Mouse (Mus musculus) MEL (cell line): Measurements from ENCODE around the gene N4bp2l2. TPM values are rescaled to one million over a fixed set of nuclear protein-coding genes. Genes with fewer than 3 reads are reported as not detected.

ENCODE experiments used
- DNase-seq: peaks from one replicate; pipeline ENCODE4 v3.0.0; 2011; ENCODE audit warnings: low read depth, low spot score
- H3K27ac ChIP-seq: 2 replicates; pipeline ENCODE4 v1.5.1; 2012; ENCODE audit warnings: low read depth, mild to moderate bottlenecking, control low read depth, low read length, moderate library complexity; ENCODE audit not compliant: control insufficient read depth
- H3K27me3 ChIP-seq, 2 experiments: fragments of 150-350 bp in 1 of 2; sonication (generic) in 1 of 2; 2 replicates each; pipeline ENCODE4 v1.6.1; 2012; ENCODE audit warnings: low read length in 2 of 2, mild to moderate bottlenecking in 2 of 2, improper control_type of control experiment in 1 of 2, moderate library complexity in 1 of 2; ENCODE audit not compliant: insufficient read depth in 2 of 2, control insufficient read depth in 1 of 2
- H3K36me3 ChIP-seq, 2 experiments: 2 replicates each; pipeline ENCODE4 v1.6.1; 2012 to 2014; ENCODE audit warnings: low read length in 2 of 2, improper control_type of control experiment in 1 of 2, inconsistent platforms in 1 of 2, mild to moderate bottlenecking in 1 of 2; ENCODE audit not compliant: insufficient read depth in 2 of 2, control insufficient read depth in 1 of 2
- H3K4me1 ChIP-seq, 2 experiments: fragments of 150-350 bp in 1 of 2; sonication (generic) in 1 of 2; 2 replicates each; pipeline ENCODE4 v1.6.1; 2012; ENCODE audit warnings: low read length in 2 of 2, improper control_type of control experiment in 1 of 2, mild to moderate bottlenecking in 1 of 2; ENCODE audit not compliant: insufficient read depth in 2 of 2, control insufficient read depth in 1 of 2
- H3K4me3 ChIP-seq, 2 experiments: fragments of 150-350 bp in 1 of 2; sonication (generic) in 1 of 2; 2 replicates each; pipeline ENCODE4 v1.5.1; 2012; ENCODE audit warnings: low read depth in 2 of 2, low read length in 2 of 2, mild to moderate bottlenecking in 2 of 2, moderate library complexity in 2 of 2, control low read depth in 1 of 2, improper control_type of control experiment in 1 of 2; ENCODE audit not compliant: control insufficient read depth in 1 of 2, insufficient read depth in 1 of 2
- H3K79me2 ChIP-seq: 2 replicates; pipeline ENCODE4 v1.6.1; 2012; ENCODE audit warnings: mild to moderate bottlenecking, low read length, moderate library complexity; ENCODE audit not compliant: control insufficient read depth, poor library complexity, insufficient read depth
- H3K9ac ChIP-seq: 2 replicates; pipeline ENCODE4 v1.6.1; 2012; ENCODE audit warnings: low read depth, mild to moderate bottlenecking, control low read depth, low read length, moderate library complexity; ENCODE audit not compliant: control insufficient read depth, poor library complexity, severe bottlenecking
- H3K9me3 ChIP-seq: fragments of 150-350 bp; sonication (generic); replicated peaks from 2 replicates; pipeline ENCODE4 v1.6.1; 2012; ENCODE audit warnings: mild to moderate bottlenecking, low read length, improper control_type of control experiment, moderate library complexity; ENCODE audit not compliant: insufficient read depth
- BHLHE40 ChIP-seq: IDR thresholded peaks from 2 replicates; pipeline ENCODE4 v1.6.1; 2012; ENCODE audit warnings: low read depth, mild to moderate bottlenecking, inconsistent platforms, low read length, improper control_type of control experiment, borderline replicate concordance
- CTCF ChIP-seq, 3 experiments: IDR thresholded peaks in 2 of 3; conservative IDR thresholded peaks in 1 of 3; 2 replicates each; pipeline ENCODE4 v1.5.1; 2011 to 2012; ENCODE audit warnings: low read length in 3 of 3, low read depth in 2 of 3, mild to moderate bottlenecking in 2 of 3, improper control_type of control experiment in 1 of 3, inconsistent platforms in 1 of 3, mixed read lengths in 1 of 3, moderate library complexity in 1 of 3; ENCODE audit not compliant: control insufficient read depth in 1 of 3, insufficient read depth in 1 of 3, poor library complexity in 1 of 3, severe bottlenecking in 1 of 3
- E2F4 ChIP-seq: IDR thresholded peaks from 2 replicates; pipeline ENCODE4 v1.6.1; 2011; ENCODE audit warnings: low read depth, low read length, improper control_type of control experiment, borderline replicate concordance
- EP300 ChIP-seq, 2 experiments: IDR thresholded peaks; 2 replicates each; pipeline ENCODE4 v1.6.1; 2011; ENCODE audit warnings: improper control_type of control experiment in 2 of 2, low read length in 2 of 2, low read depth in 1 of 2, mild to moderate bottlenecking in 1 of 2
- ETS1 ChIP-seq: IDR thresholded peaks from 2 replicates; pipeline ENCODE4 v1.6.1; 2012; ENCODE audit warnings: low read depth, mild to moderate bottlenecking, inconsistent platforms, low read length, improper control_type of control experiment, moderate library complexity
- GABPA ChIP-seq: IDR thresholded peaks from 2 replicates; pipeline ENCODE4 v1.6.1; 2012; ENCODE audit warnings: low read depth, mild to moderate bottlenecking, inconsistent platforms, low read length, improper control_type of control experiment, moderate library complexity
- HCFC1 ChIP-seq: IDR thresholded peaks from 2 replicates; pipeline ENCODE4 v1.6.1; 2012; ENCODE audit warnings: low read depth, mild to moderate bottlenecking, inconsistent platforms, low read length, improper control_type of control experiment, moderate library complexity
- JUND ChIP-seq: IDR thresholded peaks from 2 replicates; pipeline ENCODE4 v1.6.1; 2011; ENCODE audit warnings: low read depth, mild to moderate bottlenecking, improper control_type of control experiment, low read length
- KAT2A ChIP-seq: conservative IDR thresholded peaks from 2 replicates; pipeline ENCODE4 v1.6.1; 2012; ENCODE audit warnings: low read depth, low read length, improper control_type of control experiment, inconsistent platforms
- MAFK ChIP-seq: IDR thresholded peaks from 2 replicates; pipeline ENCODE4 v1.6.1; 2011; ENCODE audit warnings: low read depth, mild to moderate bottlenecking, low read length, improper control_type of control experiment, borderline replicate concordance
- MAZ ChIP-seq: IDR thresholded peaks from 2 replicates; pipeline ENCODE4 v1.6.1; 2012; ENCODE audit warnings: low read depth, mild to moderate bottlenecking, inconsistent platforms, low read length, improper control_type of control experiment
- MEF2A ChIP-seq: IDR thresholded peaks from 2 replicates; pipeline ENCODE4 v1.6.1; 2014; ENCODE audit warnings: low read depth, mild to moderate bottlenecking, inconsistent platforms, low read length, improper control_type of control experiment; ENCODE audit not compliant: poor library complexity, insufficient replicate concordance, severe bottlenecking; ENCODE audit errors: extremely low read depth
- MXI1 ChIP-seq: IDR thresholded peaks from 2 replicates; pipeline ENCODE4 v1.6.1; 2011; ENCODE audit warnings: mild to moderate bottlenecking, low read depth, low read length, improper control_type of control experiment
- MYB ChIP-seq: IDR thresholded peaks from 2 replicates; pipeline ENCODE4 v1.6.1; 2011; ENCODE audit warnings: mild to moderate bottlenecking, low read depth, low read length, improper control_type of control experiment
- MYC ChIP-seq: IDR thresholded peaks from 2 replicates; pipeline ENCODE4 v1.6.1; 2011; ENCODE audit warnings: low read depth, mild to moderate bottlenecking, low read length, improper control_type of control experiment, moderate library complexity
- NELFE ChIP-seq: IDR thresholded peaks from 2 replicates; pipeline ENCODE4 v1.6.1; 2011; ENCODE audit warnings: low read depth, low read length, improper control_type of control experiment
- NRF1 ChIP-seq: IDR thresholded peaks from 2 replicates; pipeline ENCODE4 v1.6.1; 2014; ENCODE audit warnings: low read depth, mild to moderate bottlenecking, inconsistent platforms, low read length, improper control_type of control experiment, moderate library complexity; ENCODE audit not compliant: poor library complexity, insufficient read depth, severe bottlenecking
- POLR2AphosphoS2 ChIP-seq: IDR thresholded peaks from 2 replicates; pipeline ENCODE4 v1.6.1; 2011; ENCODE audit warnings: low read length, improper control_type of control experiment
- POLR2AphosphoS5 ChIP-seq: IDR thresholded peaks from 2 replicates; pipeline ENCODE4 v1.6.1; 2012; ENCODE audit warnings: low read depth, borderline replicate concordance, mild to moderate bottlenecking, inconsistent platforms, low read length, moderate library complexity, mixed read lengths
- RAD21 ChIP-seq: IDR thresholded peaks from 2 replicates; pipeline ENCODE4 v1.6.1; 2011; ENCODE audit warnings: mild to moderate bottlenecking, low read depth, low read length, improper control_type of control experiment
- SIN3A ChIP-seq: IDR thresholded peaks from 2 replicates; pipeline ENCODE4 v1.6.1; 2012; ENCODE audit warnings: low read length, improper control_type of control experiment, inconsistent platforms
- SMC3 ChIP-seq: IDR thresholded peaks from 2 replicates; pipeline ENCODE4 v1.6.1; 2011; ENCODE audit warnings: low read depth, low read length, improper control_type of control experiment
- TBP ChIP-seq: IDR thresholded peaks from 2 replicates; pipeline ENCODE4 v1.8.0; 2011; ENCODE audit warnings: low read depth, low read length, improper control_type of control experiment
- TCF12 ChIP-seq: IDR thresholded peaks from 2 replicates; pipeline ENCODE4 v1.6.1; 2014; ENCODE audit warnings: low read depth, mild to moderate bottlenecking, inconsistent platforms, low read length, improper control_type of control experiment, moderate library complexity
- UBTF ChIP-seq: IDR thresholded peaks from 2 replicates; pipeline ENCODE4 v1.6.1; 2012; ENCODE audit warnings: low read depth, mild to moderate bottlenecking, inconsistent platforms, low read length, improper control_type of control experiment, moderate library complexity, borderline replicate concordance; ENCODE audit not compliant: insufficient read depth
- USF1 ChIP-seq: IDR thresholded peaks from 2 replicates; pipeline ENCODE4 v1.6.1; 2014; ENCODE audit warnings: low read depth, mild to moderate bottlenecking, inconsistent platforms, low read length, improper control_type of control experiment, moderate library complexity
- USF2 ChIP-seq, 2 experiments: IDR thresholded peaks; 2 replicates each; pipeline ENCODE4 v1.6.1; 2011 to 2012; ENCODE audit warnings: improper control_type of control experiment in 2 of 2, low read length in 2 of 2, borderline replicate concordance in 1 of 2, inconsistent platforms in 1 of 2, low read depth in 1 of 2, mild to moderate bottlenecking in 1 of 2; ENCODE audit not compliant: insufficient read depth in 1 of 2
- ZKSCAN1 ChIP-seq: IDR thresholded peaks from 2 replicates; pipeline ENCODE4 v1.6.1; 2012; ENCODE audit warnings: low read depth, mild to moderate bottlenecking, inconsistent platforms, low read length, improper control_type of control experiment, moderate library complexity
- ZMIZ1 ChIP-seq: IDR thresholded peaks from 2 replicates; pipeline ENCODE4 v1.6.1; 2012; ENCODE audit warnings: low read depth, mild to moderate bottlenecking, inconsistent platforms, low read length, improper control_type of control experiment, moderate library complexity
- ZNF384 ChIP-seq: IDR thresholded peaks from 2 replicates; pipeline ENCODE4 v1.6.1; 2012; ENCODE audit warnings: low read depth, mild to moderate bottlenecking, inconsistent platforms, low read length, improper control_type of control experiment
- polyA plus RNA-seq, 2 experiments: library from polyadenylated mRNA; stranded (reverse) in 1 of 2; unstranded in 1 of 2; fragments of >175 nt in 1 of 2; fragments of >200 nt in 1 of 2; gene quantifications; 2 replicates each; pipeline versions ENCODE4 v1.2.1 to v1.2.4; 2012; ENCODE audit warnings: low replicate concordance in 2 of 2, low read depth in 1 of 2; ENCODE audit not compliant: insufficient read length in 2 of 2, insufficient read depth in 1 of 2, missing spikeins in 1 of 2
- total RNA-seq: library from RNA; depleted of rRNA; stranded (reverse); fragments of 300-350 nt; gene quantifications from 2 replicates; pipeline ENCODE4 v1.2.3, GENCODE M21; 2012

The N4bp2l2 gene
- total and polyA plus RNA-seq, 3 experiments, result 67.5 to 74.9 TPM; not detected in 1

DNA sequence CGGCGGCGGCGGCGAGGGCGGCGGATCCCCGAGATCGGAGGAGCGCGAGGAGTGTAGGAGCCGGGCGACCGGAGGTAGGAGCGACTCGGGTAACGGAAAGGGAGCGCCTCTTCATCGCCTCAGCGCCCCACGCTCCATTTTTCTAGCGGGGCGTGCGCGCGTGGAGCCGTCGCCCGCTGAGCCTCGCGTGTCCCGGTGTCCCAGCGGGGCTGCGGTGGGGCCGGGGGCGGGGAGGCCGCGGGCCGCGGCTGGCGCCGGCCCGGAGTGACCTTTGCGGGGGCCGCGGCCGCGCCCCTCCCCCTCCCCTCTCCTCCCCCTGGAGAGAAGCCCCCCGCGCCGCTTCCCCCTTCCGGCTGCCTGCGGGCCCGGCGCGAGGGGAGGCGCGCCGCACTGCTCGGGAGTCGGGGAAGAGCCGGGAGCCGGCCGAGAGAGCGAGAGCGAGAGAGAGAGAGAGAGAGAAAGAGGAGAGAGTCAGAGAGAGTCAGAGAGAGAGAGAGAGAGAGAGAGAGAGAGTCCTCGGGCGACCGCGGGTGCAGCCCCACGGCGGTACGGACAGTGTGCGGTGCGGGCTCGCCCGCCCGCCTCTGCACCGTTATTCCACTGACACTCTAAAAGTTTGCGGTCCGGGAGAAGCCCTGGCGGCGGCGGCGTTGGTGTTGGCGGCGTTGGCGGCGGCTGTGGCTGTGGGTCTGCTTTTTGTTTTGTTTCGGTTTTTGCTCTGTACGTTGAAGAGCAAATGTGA is 8.1 kb upstream of the N4bp2l2 start (continued):
- TF ChIP-seq NELFE (peak; percentile 52; the same call in 1 of the 2 replicates), POLR2AphosphoS5 (no peak), JUND (0 out of 2 replicates have a peak, but pooled peaks have one; percentile 68), MAZ (no peak; the same call in 1 of the 2 replicates), POLR2AphosphoS2 (no peak), EP300 (IDR thresholded peaks at IDR 0.05; ENCODE audit: low read depth in 1 of 2, low read length in 2 of 2) (0 out of 4 replicates have a peak, but pooled peaks of 1 of the 2 experiments have one; percentile 6), USF1 (no peak), MXI1 (0 out of 2 replicates have a peak, but pooled peaks have one; percentile 42)

DNA sequence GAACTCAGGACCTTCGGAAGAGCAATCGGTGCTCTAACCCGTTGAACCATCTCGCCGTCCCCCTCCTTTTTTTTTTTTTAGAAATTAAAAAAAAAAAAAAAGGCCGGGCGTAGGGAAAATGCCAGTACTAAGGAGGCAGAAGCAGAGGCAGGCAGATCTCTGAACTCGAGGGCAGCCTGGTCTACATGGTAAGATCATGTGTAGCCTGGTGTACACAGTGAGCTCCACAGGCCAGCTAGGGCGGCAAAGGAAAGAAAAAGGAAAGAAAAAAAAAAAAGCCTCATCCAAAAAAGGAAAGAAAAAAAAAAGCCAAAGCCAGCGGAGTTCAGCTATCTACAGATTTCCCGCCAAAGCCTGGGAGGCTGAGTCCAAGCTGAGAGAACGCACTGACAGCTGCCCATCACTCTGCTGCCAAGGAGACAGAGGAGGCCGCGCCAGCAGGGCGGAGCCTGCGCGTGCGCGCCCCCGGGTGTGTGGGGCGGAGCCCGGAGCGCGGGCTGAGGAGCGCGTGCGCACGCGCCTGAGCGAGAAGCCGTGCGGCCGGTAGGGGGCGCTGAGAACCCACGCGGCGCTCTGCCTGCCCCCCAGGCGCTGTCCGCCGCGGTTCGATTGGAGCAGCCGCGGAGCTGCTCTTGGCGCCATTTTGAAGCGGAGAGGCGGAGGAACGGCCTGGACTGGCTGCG is 7.3 kb upstream of the N4bp2l2 start, which contains the start of gene Pds5b:
Gene Pds5b, plus strand, starts transcription at position 587 of the 683 bp plus-strand sequence.
- Histone ChIP-seq H3K27me3 (no peaks in the 10 kb centered on the region), H3K4me3 (peak within 1 kb of the TSS; percentile 96), H3K4me1 (peaks cover 0 to 13% of the 10 kb centered on the region in 2 experiments; a peak in 3 of 4 replicates), H3K27ac (peak within 1 kb of the TSS; percentile 79), H3K9me3 (no peaks in the 10 kb centered on the region), H3K36me3 (peaks cover 0 to 21% of the 10 kb centered on the region in 2 experiments; a peak in 3 of 4 replicates), H3K79me2 (peaks cover 40% of the 10 kb centered on the region), H3K9ac (peak within 1 kb of the TSS; percentile 100)
- DNase-seq, result peak; percentile 99
- TF ChIP-seq HCFC1, result peak; percentile 75
- TF ChIP-seq ZKSCAN1, result no peak
- no peak for TF ChIP-seq GABPA
- peak; percentile 66 for TF ChIP-seq TCF12
- TF ChIP-seq USF2 (IDR thresholded peaks at IDR 0.05; ENCODE audit: borderline replicate concordance in 1 of 2, insufficient read depth in 1 of 2, low read depth in 1 of 2, low read length in 2 of 2), result no peak
- TF ChIP-seq MAFK, result no peak
- no peak for TF ChIP-seq ETS1
- TF ChIP-seq MYC, result peak; percentile 92; the same call in 1 of the 2 replicates
- no peak for TF ChIP-seq POLR2AphosphoS2
- no peak for TF ChIP-seq KAT2A
- peak; percentile 81 for TF ChIP-seq SMC3
- 0 out of 2 replicates have a peak, but pooled peaks have one; percentile 38 for TF ChIP-seq TBP
- TF ChIP-seq USF1, result 0 out of 2 replicates have a peak, but pooled peaks have one; percentile 45
- no peak for TF ChIP-seq ZMIZ1
- no peak for TF ChIP-seq JUND
- TF ChIP-seq SIN3A, result peak; percentile 57
- no peak for TF ChIP-seq MYB
- TF ChIP-seq BHLHE40, result no peak; the same call in 1 of the 2 replicates
- peak; percentile 93 for TF ChIP-seq MXI1
- peak; percentile 100 for TF ChIP-seq E2F4
- peak; percentile 99 for TF ChIP-seq NRF1
- peak; percentile 95 for TF ChIP-seq RAD21
- TF ChIP-seq UBTF, result peak; percentile 89; the same call in 1 of the 2 replicates
- TF ChIP-seq CTCF (IDR thresholded peaks at IDR 0.05 in 2 of 3, conservative IDR thresholded peaks at IDR 0.05 in 1 of 3; ENCODE audit: control insufficient read depth in 1 of 3, insufficient read depth in 1 of 3, low read depth in 2 of 3, low read length in 3 of 3, poor library complexity in 1 of 3, severe bottlenecking in 1 of 3), result peak; percentile 80 to 100 (median 98); a peak in 5 of 6 replicates
- no peak for TF ChIP-seq MEF2A
- TF ChIP-seq ZNF384, result peak; percentile 98
